Mouse (Mus musculus) urinary bladder, postnatal 10 days (tissue): ENCODE data around the gene Pakap.

ENCODE experiments used
- DNase-seq: peaks from one replicate; pipeline ENCODE4 v3.0.0; 2022; ENCODE audit warnings: low spot score

Pakap gene

GRCm38 (mm10) chr4:57674351-57674750 is 106.4 kb downstream of the Pakap start:
- no peak for DNase-seq

DNA sequence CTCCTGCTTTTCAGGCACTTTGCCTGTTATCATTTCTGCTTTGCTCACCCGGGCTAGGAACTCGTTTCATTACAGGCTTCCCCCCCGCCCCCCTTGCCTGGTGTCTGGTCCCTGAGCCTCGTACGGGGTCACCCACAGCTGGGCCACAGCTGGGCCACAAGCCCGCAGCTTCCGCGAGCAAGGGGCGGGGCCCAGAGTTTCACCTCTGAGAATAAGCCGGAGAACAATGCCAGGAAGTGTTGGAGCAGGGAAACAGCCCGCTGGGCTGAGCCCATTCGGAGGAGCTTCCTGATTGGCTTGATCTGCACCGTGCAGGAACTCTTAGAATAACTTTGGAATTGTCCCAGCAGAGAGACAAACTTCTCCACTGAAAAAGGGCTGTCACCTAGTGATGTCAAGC is 107.4 kb downstream of the Pakap start:
- no peak for DNase-seq

DNA sequence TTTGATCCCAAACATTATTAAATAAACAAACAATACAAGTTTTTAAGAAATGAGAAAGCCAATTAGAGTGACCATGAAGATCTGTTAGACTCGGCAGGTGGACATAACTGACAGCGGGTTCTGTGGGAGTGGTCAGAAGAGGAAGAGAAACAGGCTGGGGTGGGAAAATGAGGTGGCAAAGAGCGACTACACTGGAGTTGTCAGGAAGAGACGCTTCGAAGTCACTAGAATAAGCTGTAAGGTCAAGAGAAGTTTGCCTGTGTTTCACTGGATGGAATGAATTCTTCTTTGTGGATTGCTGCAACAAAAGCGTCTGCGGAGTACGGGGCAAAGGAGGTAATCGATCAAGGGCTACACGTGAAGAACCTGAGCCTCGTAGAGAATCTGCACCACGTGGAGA is 109.9 kb downstream of the Pakap start:
- no peak for DNase-seq

GRCm38 (mm10) chr4:57678991-57679457 is 111.0 kb downstream of the Pakap start:
- no peak for DNase-seq

DNA sequence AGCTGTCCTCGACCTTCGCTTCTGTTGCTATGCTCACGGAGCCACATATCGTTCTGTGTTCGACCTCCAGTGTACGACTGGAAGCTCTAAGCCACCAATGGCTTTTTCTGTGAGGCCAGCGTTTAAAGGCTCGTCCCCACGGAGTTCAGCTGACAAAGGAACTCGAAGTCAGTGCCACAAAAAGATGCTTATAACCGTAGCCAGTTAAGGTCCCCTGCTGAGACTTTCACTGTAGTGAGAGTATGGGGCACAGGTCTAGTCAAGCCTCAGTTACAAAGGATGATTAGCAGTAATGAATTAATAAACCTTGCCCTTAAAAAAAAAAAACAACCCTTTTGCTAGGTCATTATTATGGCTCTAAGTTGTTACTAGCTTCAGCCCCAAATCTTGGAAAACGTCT is 112.2 kb downstream of the Pakap start:
- no peak for DNase-seq

DNA sequence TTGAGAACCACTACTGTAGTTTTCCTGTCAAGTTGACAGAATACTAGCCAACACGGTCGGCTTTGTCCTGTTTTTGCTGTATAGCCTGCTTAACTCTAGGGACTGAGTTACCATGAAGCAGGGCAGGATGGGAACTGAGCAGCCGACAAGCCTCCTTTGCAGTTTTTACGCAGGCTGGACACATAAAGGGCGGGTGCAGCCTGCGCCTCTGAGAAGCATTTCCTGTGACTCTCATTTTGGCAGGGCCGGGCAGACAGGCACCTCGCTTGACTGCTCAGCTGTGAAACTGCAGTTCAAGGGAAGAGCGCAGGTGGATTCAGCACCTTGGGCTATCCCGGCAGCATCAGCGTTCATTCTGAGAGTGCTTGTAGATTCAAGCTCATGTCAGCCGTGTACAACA is 113.5 kb downstream of the Pakap start:
- no peak for DNase-seq

GRCm38 (mm10) chr4:57682341-57682740 is 114.4 kb downstream of the Pakap start:
- DNase-seq = no peak

DNA sequence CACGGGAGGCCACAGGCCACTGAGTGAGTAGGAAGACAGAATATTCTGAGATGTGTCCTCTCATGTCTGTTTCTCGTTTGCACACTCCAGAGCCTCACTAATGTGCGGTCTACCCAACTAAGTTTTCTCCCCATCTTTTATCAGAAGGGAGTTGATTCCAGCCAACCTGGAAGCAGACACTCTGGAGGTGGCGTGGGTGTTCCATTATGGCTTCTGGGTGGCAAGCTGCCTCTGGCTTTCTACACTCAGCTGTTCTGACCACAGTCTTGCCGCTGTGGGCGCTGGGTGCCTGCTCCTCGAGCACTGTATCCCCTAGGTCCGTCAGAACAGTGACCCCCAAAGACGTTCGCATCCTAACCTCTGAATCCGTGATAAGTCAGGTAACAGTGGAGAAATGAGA is 115.0 kb downstream of the Pakap start:
- no peak for DNase-seq

DNA sequence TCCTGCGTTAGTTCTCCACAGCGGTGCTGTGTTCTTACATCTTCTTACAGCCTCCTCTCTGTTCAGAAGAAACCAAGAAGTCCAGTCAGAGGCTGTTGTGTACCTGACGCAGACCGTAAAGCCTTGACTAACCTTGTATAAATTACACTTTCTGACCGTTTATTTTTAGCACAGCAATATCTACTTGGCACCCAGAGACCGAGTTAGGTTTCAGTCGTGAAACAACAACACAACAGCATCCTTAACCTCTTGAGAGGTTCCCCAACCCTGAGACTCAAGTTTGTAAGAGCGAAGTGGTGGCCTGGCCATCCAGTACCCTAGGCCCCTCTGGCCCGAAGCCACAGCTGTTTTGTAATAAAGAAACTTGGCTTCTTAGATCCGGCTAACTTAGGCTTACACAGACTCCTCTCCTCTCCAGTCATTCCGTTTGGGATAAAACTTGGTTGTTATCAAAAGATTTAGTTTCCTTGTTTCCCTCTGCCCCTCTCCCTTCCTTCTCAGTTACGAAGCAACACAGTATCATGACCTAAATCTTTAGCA is 116.8 kb downstream of the Pakap start:
- DNase-seq = no peak

- no peak for DNase-seq
Measured at GRCm38 (mm10) chr4:57686736-57687135, 118.8 kb downstream of the Pakap start.

DNA sequence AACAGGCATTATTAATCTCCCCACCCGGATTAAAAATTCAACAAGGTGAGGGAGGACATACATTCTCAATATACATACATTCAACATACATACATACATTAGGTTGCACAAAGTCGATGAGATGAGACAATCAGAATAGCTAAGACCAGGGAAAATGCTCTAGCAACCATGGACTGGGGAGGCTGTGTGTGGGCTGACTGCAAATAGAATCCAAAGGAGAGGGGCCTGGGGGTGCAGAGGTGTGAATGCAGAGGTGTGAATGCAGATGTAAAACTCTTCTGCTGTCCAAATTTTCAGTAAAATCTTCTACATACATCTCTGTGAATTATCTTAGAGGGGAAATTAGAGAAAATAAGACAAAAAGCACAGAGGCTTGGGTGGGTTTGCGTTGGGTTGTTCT is 119.6 kb downstream of the Pakap start:
- no peak for DNase-seq

DNA sequence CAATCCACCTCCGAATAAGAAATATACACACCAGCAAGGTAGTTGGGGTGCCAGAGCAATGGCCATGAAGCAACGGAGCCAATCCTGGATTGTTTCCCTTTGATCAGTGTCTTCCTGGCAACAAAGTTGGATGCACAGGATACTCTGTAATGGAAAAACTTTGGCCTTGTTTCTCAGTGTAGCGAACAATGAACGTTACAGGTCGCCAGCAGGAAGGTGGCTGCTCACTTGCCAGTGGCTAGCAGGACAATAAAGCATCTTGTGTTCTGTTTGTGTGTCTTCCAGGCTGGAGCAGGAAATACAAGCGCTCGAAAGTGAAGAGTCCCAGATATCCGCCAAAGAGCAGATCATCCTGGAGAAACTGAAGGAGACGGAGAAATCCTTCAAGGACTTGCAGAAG is 120.2 kb downstream of the Pakap start:
- DNase-seq = no peak

DNA sequence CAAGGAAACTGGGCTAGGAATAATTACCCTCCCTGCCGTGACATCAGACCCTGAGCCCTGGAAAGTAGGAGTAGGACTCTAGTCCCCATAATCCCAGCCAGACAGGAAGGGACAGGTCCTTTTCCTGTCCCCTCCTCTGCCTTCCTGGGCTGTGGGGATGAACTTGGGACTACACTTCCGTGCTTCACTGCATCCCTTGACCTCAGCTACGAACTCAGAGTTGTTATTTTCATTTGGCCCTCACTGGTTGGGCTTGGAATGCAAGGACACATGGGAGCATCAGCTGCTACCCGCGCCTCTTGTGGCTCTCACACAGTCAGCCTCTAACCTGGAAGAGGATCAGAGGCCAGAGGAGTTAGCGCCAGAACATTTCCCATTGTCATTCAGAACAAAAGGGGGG is 122.0 kb downstream of the Pakap start:
- DNase-seq = no peak

DNA sequence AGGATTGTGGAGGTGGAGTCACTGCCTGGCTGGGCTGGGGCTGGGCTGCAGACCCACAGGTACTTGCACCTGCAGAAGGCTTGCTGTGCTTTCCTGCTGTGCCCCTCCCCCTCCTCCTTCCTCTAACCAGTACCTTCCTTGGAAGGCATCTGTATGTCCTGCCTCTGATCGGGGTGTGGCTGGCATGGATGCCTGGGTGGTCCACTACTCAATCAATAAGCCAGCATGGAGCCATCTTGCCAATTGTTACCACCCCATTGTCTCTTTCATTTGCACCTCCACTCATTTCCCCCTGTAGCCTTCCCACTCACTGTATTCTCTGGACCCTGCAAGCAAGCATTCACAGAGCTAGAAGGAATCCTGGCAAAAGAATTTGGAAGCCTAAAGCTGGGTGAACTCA is 122.8 kb downstream of the Pakap start:
- DNase-seq = no peak

GRCm38 (mm10) chr4:57694356-57695136 is 126.6 kb downstream of the Pakap start:
- DNase-seq = no peak

GRCm38 (mm10) chr4:57696955-57697354 is 129.0 kb downstream of the Pakap start:
- no peak for DNase-seq

DNA sequence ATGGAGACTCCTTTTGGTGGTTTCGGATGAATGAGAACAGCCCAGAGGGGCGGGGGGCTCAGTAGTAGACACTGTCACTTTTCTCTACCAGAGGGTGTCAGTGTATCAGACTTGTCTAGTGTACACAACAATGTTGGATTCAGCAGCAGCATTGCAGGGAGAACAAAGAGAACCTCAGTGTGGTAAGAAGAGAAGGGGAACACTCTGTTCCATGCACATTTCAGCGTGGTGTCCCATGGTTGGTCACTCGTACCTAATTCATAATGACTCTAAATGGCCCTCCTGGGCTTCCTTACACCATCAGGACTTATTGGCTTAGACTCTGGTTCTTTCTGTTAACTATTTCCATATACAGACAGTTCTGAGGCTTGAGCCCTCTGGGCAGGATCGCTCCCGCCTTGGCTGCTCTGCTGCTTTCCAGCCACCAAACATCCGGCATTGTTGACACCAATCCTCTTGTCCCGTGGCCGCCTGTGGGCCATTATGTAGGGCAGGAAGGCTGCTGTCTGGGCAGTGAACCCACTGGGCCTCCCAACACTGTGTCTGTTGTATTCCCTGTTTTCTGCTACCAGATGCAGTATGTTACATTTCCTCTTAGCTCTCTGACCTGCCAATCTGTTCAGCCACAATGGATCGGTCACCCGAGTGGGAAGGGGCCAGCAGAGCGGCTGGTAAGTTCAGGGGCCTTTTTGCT is 130.1 kb downstream of the Pakap start:
- no peak for DNase-seq

- DNase-seq = no peak
Measured at GRCm38 (mm10) chr4:57701576-57701975, 133.6 kb downstream of the Pakap start.

GRCm38 (mm10) chr4:57703574-57704470 is 135.8 kb downstream of the Pakap start:
- no peak for DNase-seq

GRCm38 (mm10) chr4:57704575-57704974 is 136.6 kb downstream of the Pakap start:
- DNase-seq = no peak

GRCm38 (mm10) chr4:57715849-57716248 is 147.9 kb downstream of the Pakap start:
- DNase-seq = no peak

GRCm38 (mm10) chr4:57716735-57717134 is 148.8 kb downstream of the Pakap start:
- no peak for DNase-seq
